ENCODE assay signal across 10 mouse cellular contexts in the genomic region with DNA sequence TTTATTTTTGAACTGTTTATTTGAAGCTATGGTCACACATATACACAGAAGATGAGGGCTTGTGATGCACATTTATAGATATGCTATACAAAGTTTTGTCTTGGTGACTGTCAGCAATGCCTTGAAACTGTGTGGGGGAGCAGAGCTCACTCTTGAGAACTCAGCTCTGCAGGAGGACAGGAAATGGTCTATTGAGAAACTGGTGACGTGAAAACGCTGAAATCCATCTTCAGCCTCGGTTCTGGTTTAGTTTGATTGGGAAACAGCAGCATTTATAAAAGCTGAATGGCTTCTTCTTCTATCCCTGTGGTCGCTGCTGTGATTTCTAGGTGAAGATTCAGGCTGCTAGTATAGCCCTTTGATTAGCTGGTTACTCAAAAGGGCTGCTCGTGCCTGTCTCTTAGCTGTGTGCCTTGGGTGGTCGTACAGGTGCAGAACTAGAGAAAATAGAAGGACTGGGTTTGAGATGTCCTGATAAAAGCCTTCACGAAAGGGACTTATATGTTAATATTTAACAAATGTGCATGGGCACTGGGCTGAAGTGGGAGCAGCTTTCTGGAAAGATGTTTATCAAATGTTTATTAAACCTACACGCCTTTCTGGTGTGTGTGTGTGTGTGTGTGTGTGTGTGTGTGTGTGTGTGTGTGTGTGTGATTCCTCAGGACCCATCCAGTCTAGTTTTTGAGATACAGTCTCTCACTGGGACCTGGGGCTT.
DNase-seq lines count a peak whose midpoint lies in the region; ATAC-seq lines count a peak whose summit lies in the region.
"Had no signal": no experiment of that assay in that cellular context is flagged by ENCODE, and none has a peak within 500 bp of the region (broad histone marks: within the 10 kb centered on the region; RNA-seq: fewer than 3 reads in every experiment).

No protein-coding gene starts in this region.

- DNase-seq in kidney, adult 11 months, result peak; percentile 20
- no peak for DNase-seq in kidney, postnatal 10 days
- peak; percentile 7 for DNase-seq in thymus, postnatal 25 days
- DNase-seq in thymus, postnatal 4 days, result no peak
- peak; percentile 27 to 29 for DNase-seq in kidney, postnatal 36 days
- DNase-seq in naive thymus-derived CD4-positive, alpha-beta T cell, adult 2 months (ENCODE audit: low read depth), result peak; percentile 48
- DNase-seq in hindbrain, embryonic 10.5 days (ENCODE audit: low spot score), result no peak
- DNase-seq: right cerebral cortex, postnatal 4 days had no signal

- no peak overlapping the region for H3K27ac ChIP-seq in hindbrain, embryonic 10.5 days
- no peak overlapping the region for H3K27ac ChIP-seq in midbrain, embryonic 16.5 days (ENCODE audit: low read length)
- H3K27ac ChIP-seq: liver, embryonic 14.5 days had no signal

- 85% methylated on average over 8 of the region's 8 CpGs for WGBS in hindbrain, embryonic 10.5 days
- WGBS in midbrain, embryonic 16.5 days, result 73% methylated on average over 8 of the region's 8 CpGs

- H3K9me3 ChIP-seq in hindbrain, embryonic 10.5 days, result no peaks in the 10 kb centered on the region
- H3K9me3 ChIP-seq in midbrain, embryonic 16.5 days (replicated peaks; ENCODE audit: control insufficient read depth, low read length, poor library complexity, severe bottlenecking), result no peaks in the 10 kb centered on the region

- no peak for ATAC-seq in midbrain, embryonic 16.5 days

- H3K36me3 ChIP-seq in hindbrain, embryonic 10.5 days, result no peaks in the 10 kb centered on the region
- no peaks in the 10 kb centered on the region for H3K36me3 ChIP-seq in midbrain, embryonic 16.5 days (ENCODE audit: control insufficient read depth, insufficient read depth, low read length)

- H3K4me2 ChIP-seq in midbrain, embryonic 16.5 days (ENCODE audit: low read length), result no peak overlapping the region

- peaks cover 9% of the 10 kb centered on the region for H3K4me1 ChIP-seq in hindbrain, embryonic 10.5 days (replicated peaks)
- peaks cover 7% of the 10 kb centered on the region for H3K4me1 ChIP-seq in midbrain, embryonic 16.5 days (ENCODE audit: control insufficient read depth, insufficient read depth, low read length)

- H3K9ac ChIP-seq in midbrain, embryonic 16.5 days (ENCODE audit: low read depth, low read length), result no peak overlapping the region
- H3K9ac ChIP-seq: liver, embryonic 14.5 days had no signal

- no peaks in the 10 kb centered on the region for H3K27me3 ChIP-seq in hindbrain, embryonic 10.5 days (ENCODE audit: insufficient read depth, poor library complexity, severe bottlenecking)
- H3K27me3 ChIP-seq in midbrain, embryonic 16.5 days (ENCODE audit: control insufficient read depth, insufficient read depth, low read depth, low read length), result no peaks in the 10 kb centered on the region

- no peak overlapping the region for H3K4me3 ChIP-seq in hindbrain, embryonic 10.5 days
- H3K4me3 ChIP-seq in midbrain, embryonic 16.5 days (ENCODE audit: low read depth, low read length), result no peak overlapping the region

Comparison
In these comparisons a context has a peak if more than half of its experiments do, and no peak if none do; other contexts are left out.
1. DNase-seq: peak in kidney, adult 11 months (single experiment), thymus, postnatal 25 days (single experiment), kidney, postnatal 36 days (2 of 2) and naive thymus-derived CD4-positive, alpha-beta T cell, adult 2 months (single experiment); none in kidney, postnatal 10 days (single experiment), thymus, postnatal 4 days (single experiment) and hindbrain, embryonic 10.5 days (single experiment).